Mouse (Mus musculus): ENCODE results near the gene Slc16a12.

- no peak for TF ChIP-seq CTCF (IDR thresholded peaks at IDR 0.05; ENCODE audit: extremely low read depth, insufficient read depth, low read length)
- TF ChIP-seq POLR2A (IDR thresholded peaks at IDR 0.05; ENCODE audit: extremely low read depth, insufficient read depth, low read length), result no peak
Measured at GRCm38 (mm10) chr19:34755680-34756079, 8.6 kb upstream of the Slc16a12 start.

Measured in cortical plate, adult 2 months (tissue).